Mouse (Mus musculus): ENCODE measurements around the gene Olfr71. TPM values are rescaled to one million over a fixed set of nuclear protein-coding genes. Genes with fewer than 3 reads are reported as not detected.

Gene Olfr71
- polyA plus RNA-seq, 1 experiment, result not detected

- TF ChIP-seq FOSL1 (IDR thresholded peaks at IDR 0.05; ENCODE audit: insufficient read depth, low read length, poor library complexity, severe bottlenecking) (no peak), CTCF (IDR thresholded peaks at IDR 0.05; ENCODE audit: control insufficient read depth, insufficient read depth, insufficient read length) (no peak), USF1 (IDR thresholded peaks at IDR 0.05; ENCODE audit: low read depth) (no peak), MYOG (IDR thresholded peaks at IDR 0.05; ENCODE audit: control insufficient read depth, extremely low read depth, insufficient read length) (no peak), MAX (IDR thresholded peaks at IDR 0.05) (no peak), MYOD1 (IDR thresholded peaks at IDR 0.05; ENCODE audit: control insufficient read depth, insufficient read length, low read depth) (no peak), CEBPB (IDR thresholded peaks at IDR 0.05; ENCODE audit: low read depth) (no peak)
- H3K79me3 ChIP-seq (ENCODE audit: low read depth), result no peaks in the 10 kb centered on the region
- no peak overlapping the region for H3K4me3 ChIP-seq (ENCODE audit: insufficient read depth, poor library complexity, severe bottlenecking)
- H3K36me3 ChIP-seq (ENCODE audit: control insufficient read depth, insufficient read depth), result no peaks in the 10 kb centered on the region
- H3ac ChIP-seq (ENCODE audit: control insufficient read depth, insufficient read length, low read depth), result peak overlapping the region; percentile 5
- no peaks in the 10 kb centered on the region for H3K27me3 ChIP-seq (ENCODE audit: control insufficient read depth, insufficient read depth, insufficient read length)
- H3K79me2 ChIP-seq (ENCODE audit: control insufficient read depth, insufficient read depth), result no peaks in the 10 kb centered on the region
These were observed 16.4 kb upstream of the Olfr71 start for GRCm38 (mm10) chr4:43726228-43726993.

GRCm38 (mm10) chr4:43724764-43725163, 14.7 kb upstream of the Olfr71 start:
- peak; percentile 12 for TF ChIP-seq CTCF (IDR thresholded peaks at IDR 0.05; ENCODE audit: control insufficient read depth, insufficient read depth, insufficient read length)
- no peak for TF ChIP-seq MAX (IDR thresholded peaks at IDR 0.05)
- no peak for TF ChIP-seq MYOD1 (IDR thresholded peaks at IDR 0.05; ENCODE audit: control insufficient read depth, insufficient read length, low read depth)
- Histone ChIP-seq H3K4me3 (ENCODE audit: insufficient read depth, poor library complexity, severe bottlenecking) (no peak overlapping the region), H3ac (ENCODE audit: control insufficient read depth, insufficient read length, low read depth) (no peak overlapping the region), H3K79me3 (ENCODE audit: low read depth) (no peaks in the 10 kb centered on the region), H3K27me3 (ENCODE audit: control insufficient read depth, insufficient read depth, insufficient read length) (no peaks in the 10 kb centered on the region), H3K79me2 (ENCODE audit: control insufficient read depth, insufficient read depth) (no peaks in the 10 kb centered on the region), H3K36me3 (ENCODE audit: control insufficient read depth, insufficient read depth) (no peaks in the 10 kb centered on the region)

- H3ac ChIP-seq (ENCODE audit: control insufficient read depth, insufficient read length, low read depth), result no peak overlapping the region
- no peak overlapping the region for H3K4me3 ChIP-seq (ENCODE audit: insufficient read depth, poor library complexity, severe bottlenecking)
- H3K36me3 ChIP-seq (ENCODE audit: control insufficient read depth, insufficient read depth), result no peaks in the 10 kb centered on the region
- no peaks in the 10 kb centered on the region for H3K79me3 ChIP-seq (ENCODE audit: low read depth)
- TF ChIP-seq MYOD1 (IDR thresholded peaks at IDR 0.05; ENCODE audit: control insufficient read depth, insufficient read length, low read depth) (no peak), MAX (IDR thresholded peaks at IDR 0.05) (no peak), MYOG (IDR thresholded peaks at IDR 0.05; ENCODE audit: control insufficient read depth, extremely low read depth, insufficient read length) (no peak), CTCF (IDR thresholded peaks at IDR 0.05; ENCODE audit: control insufficient read depth, insufficient read depth, insufficient read length) (no peak), CEBPB (IDR thresholded peaks at IDR 0.05; ENCODE audit: low read depth) (no peak), USF1 (IDR thresholded peaks at IDR 0.05; ENCODE audit: low read depth) (no peak), FOSL1 (IDR thresholded peaks at IDR 0.05; ENCODE audit: insufficient read depth, low read length, poor library complexity, severe bottlenecking) (no peak)
- no peaks in the 10 kb centered on the region for H3K27me3 ChIP-seq (ENCODE audit: control insufficient read depth, insufficient read depth, insufficient read length)
- no peaks in the 10 kb centered on the region for H3K79me2 ChIP-seq (ENCODE audit: control insufficient read depth, insufficient read depth)
These were observed 12.1 kb upstream of the Olfr71 start for GRCm38 (mm10) chr4:43722191-43722590.

- no peak overlapping the region for H3ac ChIP-seq (ENCODE audit: control insufficient read depth, insufficient read length, low read depth)
- H3K27me3 ChIP-seq (ENCODE audit: control insufficient read depth, insufficient read depth, insufficient read length), result peaks cover 2% of the 10 kb centered on the region
- H3K36me3 ChIP-seq (ENCODE audit: control insufficient read depth, insufficient read depth), result no peaks in the 10 kb centered on the region
- no peak for TF ChIP-seq USF1 (IDR thresholded peaks at IDR 0.05; ENCODE audit: low read depth)
- no peak for TF ChIP-seq MAX (IDR thresholded peaks at IDR 0.05)
- TF ChIP-seq CEBPB (IDR thresholded peaks at IDR 0.05; ENCODE audit: low read depth), result no peak
- no peak for TF ChIP-seq MYOD1 (IDR thresholded peaks at IDR 0.05; ENCODE audit: control insufficient read depth, insufficient read length, low read depth)
- TF ChIP-seq FOSL1 (IDR thresholded peaks at IDR 0.05; ENCODE audit: insufficient read depth, low read length, poor library complexity, severe bottlenecking), result no peak
- no peak for TF ChIP-seq CTCF (IDR thresholded peaks at IDR 0.05; ENCODE audit: control insufficient read depth, insufficient read depth, insufficient read length)
- no peak for TF ChIP-seq MYOG (IDR thresholded peaks at IDR 0.05; ENCODE audit: control insufficient read depth, extremely low read depth, insufficient read length)
- no peaks in the 10 kb centered on the region for H3K79me3 ChIP-seq (ENCODE audit: low read depth)
- H3K4me3 ChIP-seq (ENCODE audit: insufficient read depth, poor library complexity, severe bottlenecking), result no peak overlapping the region
- no peaks in the 10 kb centered on the region for H3K79me2 ChIP-seq (ENCODE audit: control insufficient read depth, insufficient read depth)
These were observed 10.6 kb upstream of the Olfr71 start for GRCm38 (mm10) chr4:43720491-43721228.

GRCm38 (mm10) chr4:43713652-43714219, 3.7 kb upstream of the Olfr71 start:
- TF ChIP-seq CEBPB (IDR thresholded peaks at IDR 0.05; ENCODE audit: low read depth) (no peak), USF1 (IDR thresholded peaks at IDR 0.05; ENCODE audit: low read depth) (no peak), MYOD1 (IDR thresholded peaks at IDR 0.05; ENCODE audit: control insufficient read depth, insufficient read length, low read depth) (no peak), MAX (IDR thresholded peaks at IDR 0.05) (no peak), FOSL1 (IDR thresholded peaks at IDR 0.05; ENCODE audit: insufficient read depth, low read length, poor library complexity, severe bottlenecking) (no peak), MYOG (IDR thresholded peaks at IDR 0.05; ENCODE audit: control insufficient read depth, extremely low read depth, insufficient read length) (no peak), CTCF (IDR thresholded peaks at IDR 0.05; ENCODE audit: control insufficient read depth, insufficient read depth, insufficient read length) (no peak)
- Histone ChIP-seq H3ac (ENCODE audit: control insufficient read depth, insufficient read length, low read depth) (no peak overlapping the region), H3K79me2 (ENCODE audit: control insufficient read depth, insufficient read depth) (no peaks in the 10 kb centered on the region), H3K27me3 (ENCODE audit: control insufficient read depth, insufficient read depth, insufficient read length) (peaks cover 23% of the 10 kb centered on the region), H3K79me3 (ENCODE audit: low read depth) (no peaks in the 10 kb centered on the region), H3K4me3 (ENCODE audit: insufficient read depth, poor library complexity, severe bottlenecking) (no peak overlapping the region), H3K36me3 (ENCODE audit: control insufficient read depth, insufficient read depth) (no peaks in the 10 kb centered on the region)

All from C2C12 (cell line).